Mouse (Mus musculus) kidney, postnatal 36 days (tissue): ENCODE measurements around the gene Fadd.

Source experiments
- DNase-seq, 2 experiments: peaks; one replicate each; pipeline ENCODE4 v3.0.0; 2021 to 2022; ENCODE audit warnings: mixed read lengths in 2 of 2

Gene Fadd

GRCm38 (mm10) chr7:144529851-144530250 lies 52.4 kb downstream of the Fadd start:
- no peak for DNase-seq

- peak; percentile 34 to 36 for DNase-seq
These were observed 54.5 kb downstream of the Fadd start for GRCm38 (mm10) chr7:144527723-144528221.
